ENCODE assay signal across 26 mouse cellular contexts in genomic region chr2:57496315-57496954, GRCm38 (mm10).
DNase-seq lines count a peak whose midpoint lies in the region; ATAC-seq lines count a peak whose summit lies in the region.
"Had no signal": no experiment of that assay in that cellular context is flagged by ENCODE, and none has a peak within 500 bp of the region (broad histone marks: within the 10 kb centered on the region; RNA-seq: fewer than 3 reads in every experiment).

No protein-coding gene starts in this region.

- H3K27ac ChIP-seq in intestine, embryonic 16.5 days (ENCODE audit: low read length): no peak overlapping the region
- no peak overlapping the region for H3K27ac ChIP-seq in stomach, embryonic 14.5 days (ENCODE audit: low read length)
- H3K27ac ChIP-seq: embryonic facial prominence, embryonic 10.5 days; embryonic facial prominence, embryonic 13.5 days; forebrain, embryonic 12.5 days; forebrain, embryonic 15.5 days; heart, adult 2 months; heart, embryonic 10.5 days; heart, embryonic 13.5 days; hindbrain, embryonic 14.5 days had no signal

- no peaks in the 10 kb centered on the region for H3K36me3 ChIP-seq in intestine, embryonic 16.5 days (ENCODE audit: control insufficient read depth, insufficient read depth, low read length)
- H3K36me3 ChIP-seq in stomach, embryonic 14.5 days (ENCODE audit: control insufficient read depth, insufficient read depth, low read length): no peaks in the 10 kb centered on the region
- H3K36me3 ChIP-seq: embryonic facial prominence, embryonic 10.5 days; embryonic facial prominence, embryonic 13.5 days; forebrain, embryonic 12.5 days; forebrain, embryonic 15.5 days; heart, embryonic 10.5 days; heart, embryonic 13.5 days had no signal

- no peaks in the 10 kb centered on the region for H3K9me3 ChIP-seq in intestine, embryonic 16.5 days (ENCODE audit: control insufficient read depth, low read length)
- H3K9me3 ChIP-seq in stomach, embryonic 14.5 days (ENCODE audit: control insufficient read depth, low read depth, low read length): no peaks in the 10 kb centered on the region
- H3K9me3 ChIP-seq: embryonic facial prominence, embryonic 10.5 days; embryonic facial prominence, embryonic 13.5 days; forebrain, embryonic 12.5 days; forebrain, embryonic 15.5 days; heart, embryonic 10.5 days; heart, embryonic 13.5 days had no signal

- no peaks in the 10 kb centered on the region for H3K27me3 ChIP-seq in intestine, embryonic 16.5 days (replicated peaks; ENCODE audit: control insufficient read depth, insufficient read depth, low read length)
- no peaks in the 10 kb centered on the region for H3K27me3 ChIP-seq in stomach, embryonic 14.5 days (ENCODE audit: control insufficient read depth, insufficient read depth, low read length)
- H3K27me3 ChIP-seq: embryonic facial prominence, embryonic 13.5 days; forebrain, embryonic 12.5 days; forebrain, embryonic 15.5 days; heart, embryonic 13.5 days had no signal

- peak; percentile 98 for ATAC-seq in intestine, embryonic 16.5 days
- 0 out of 2 replicates have a peak, but pooled peaks have one; percentile 65 for ATAC-seq in stomach, embryonic 14.5 days (ENCODE audit: insufficient number of reproducible peaks, insufficient read depth, low FRiP score, low read depth)
- ATAC-seq in megakaryocyte, adult 5-6 weeks (ENCODE audit: poor library complexity, severe bottlenecking): no peak
- ATAC-seq: CD4-positive, CD25-positive, alpha-beta regulatory T cell, adult 4 months; forebrain, embryonic 15.5 days had no signal

- no peak overlapping the region for H3K4me2 ChIP-seq in intestine, embryonic 16.5 days (ENCODE audit: low read depth, low read length)
- no peak overlapping the region for H3K4me2 ChIP-seq in stomach, embryonic 14.5 days (replicated peaks; ENCODE audit: low read depth, low read length)
- H3K4me2 ChIP-seq: embryonic facial prominence, embryonic 13.5 days; forebrain, embryonic 12.5 days; forebrain, embryonic 15.5 days; heart, embryonic 13.5 days; hindbrain, embryonic 14.5 days had no signal

- WGBS in intestine, embryonic 16.5 days: 39% methylated on average over 2 of the region's 2 CpGs
- WGBS in stomach, embryonic 14.5 days: 43% methylated on average over 2 of the region's 2 CpGs

- H3K9ac ChIP-seq in intestine, embryonic 16.5 days (ENCODE audit: low read depth, low read length): no peak overlapping the region
- H3K9ac ChIP-seq in stomach, embryonic 14.5 days (replicated peaks; ENCODE audit: low read depth, low read length): no peak overlapping the region
- H3K9ac ChIP-seq: embryonic facial prominence, embryonic 13.5 days; forebrain, embryonic 12.5 days; forebrain, embryonic 15.5 days; heart, embryonic 13.5 days; hindbrain, embryonic 14.5 days had no signal

- H3K4me3 ChIP-seq in intestine, embryonic 16.5 days (ENCODE audit: low read length): no peak overlapping the region
- H3K4me3 ChIP-seq in stomach, embryonic 14.5 days (ENCODE audit: low read depth, low read length): no peak overlapping the region
- H3K4me3 ChIP-seq: embryonic facial prominence, embryonic 10.5 days; embryonic facial prominence, embryonic 13.5 days; erythroblast, embryonic 14.5 days; forebrain, embryonic 12.5 days; forebrain, embryonic 15.5 days; heart, adult 2 months; heart, embryonic 10.5 days; heart, embryonic 13.5 days had no signal

- no peaks in the 10 kb centered on the region for H3K4me1 ChIP-seq in intestine, embryonic 16.5 days (ENCODE audit: control insufficient read depth, insufficient read depth, low read length)
- no peaks in the 10 kb centered on the region for H3K4me1 ChIP-seq in stomach, embryonic 14.5 days (ENCODE audit: control insufficient read depth, insufficient read depth, low read length)
- H3K4me1 ChIP-seq: embryonic facial prominence, embryonic 10.5 days; embryonic facial prominence, embryonic 13.5 days; forebrain, embryonic 12.5 days; forebrain, embryonic 15.5 days; heart, embryonic 10.5 days; heart, embryonic 13.5 days had no signal

- DNase-seq in yolk sac, embryonic 10.5 days (ENCODE audit: low spot score): peak; percentile 7
- no peak for DNase-seq in layer of hippocampus, adult 9-11 months
- DNase-seq in liver: no peak
- DNase-seq: adrenal gland, adult 2 months; adrenal gland, postnatal 14 days; cerebellum, adult 11-12 months; cerebellum, adult 8-10 months; cerebellum, postnatal 10 days; cerebellum, postnatal 36 days; embryo, embryonic 11 days; gastrocnemius, postnatal 25 days; heart, adult 2 months; heart, postnatal 14 days; heart, postnatal 4 days had no signal
